Mouse (Mus musculus): ENCODE measurements around the gene Has3. TPM values are rescaled to one million over a fixed set of nuclear protein-coding genes. Genes with fewer than 3 reads are reported as not detected.
A peak's percentile ranks its signal among the peaks of the same experiment; 100 is the strongest.

Has3 gene
- total and polyA plus RNA-seq, 2 experiments from 2014 or later, result 0.63 to 20.0 TPM

- H3K9ac ChIP-seq (replicated peaks; ENCODE audit: low read length), result peak overlapping the region; percentile 22; the same call in 1 of the 2 replicates
- H3K27me3 ChIP-seq (ENCODE audit: insufficient read depth, low read length), result no peaks in the 10 kb centered on the region
- H3K36me3 ChIP-seq (ENCODE audit: insufficient read depth, low read length), result no peaks in the 10 kb centered on the region
- TF ChIP-seq CTCF (IDR thresholded peaks at IDR 0.05; ENCODE audit: low read depth), result no peak
- peak overlapping the region; percentile 82; the same call in 1 of the 2 replicates for H3K27ac ChIP-seq
- 79% methylated on average over 6 of the region's 6 CpGs for WGBS
- H3K9me3 ChIP-seq (ENCODE audit: low read length), result no peaks in the 10 kb centered on the region
- H3K4me2 ChIP-seq (ENCODE audit: low read depth, low read length), result no peak overlapping the region
- DNase-seq (ENCODE audit: low spot score), result no peak
- ATAC-seq, result no peak
- no peak overlapping the region for H3K4me3 ChIP-seq (ENCODE audit: low read length)
- H3K4me1 ChIP-seq (ENCODE audit: insufficient read depth, low read length), result no peaks in the 10 kb centered on the region
Observed at GRCm38 (mm10) chr8:106838803-106839202, 31.2 kb upstream of the Has3 start.

DNA sequence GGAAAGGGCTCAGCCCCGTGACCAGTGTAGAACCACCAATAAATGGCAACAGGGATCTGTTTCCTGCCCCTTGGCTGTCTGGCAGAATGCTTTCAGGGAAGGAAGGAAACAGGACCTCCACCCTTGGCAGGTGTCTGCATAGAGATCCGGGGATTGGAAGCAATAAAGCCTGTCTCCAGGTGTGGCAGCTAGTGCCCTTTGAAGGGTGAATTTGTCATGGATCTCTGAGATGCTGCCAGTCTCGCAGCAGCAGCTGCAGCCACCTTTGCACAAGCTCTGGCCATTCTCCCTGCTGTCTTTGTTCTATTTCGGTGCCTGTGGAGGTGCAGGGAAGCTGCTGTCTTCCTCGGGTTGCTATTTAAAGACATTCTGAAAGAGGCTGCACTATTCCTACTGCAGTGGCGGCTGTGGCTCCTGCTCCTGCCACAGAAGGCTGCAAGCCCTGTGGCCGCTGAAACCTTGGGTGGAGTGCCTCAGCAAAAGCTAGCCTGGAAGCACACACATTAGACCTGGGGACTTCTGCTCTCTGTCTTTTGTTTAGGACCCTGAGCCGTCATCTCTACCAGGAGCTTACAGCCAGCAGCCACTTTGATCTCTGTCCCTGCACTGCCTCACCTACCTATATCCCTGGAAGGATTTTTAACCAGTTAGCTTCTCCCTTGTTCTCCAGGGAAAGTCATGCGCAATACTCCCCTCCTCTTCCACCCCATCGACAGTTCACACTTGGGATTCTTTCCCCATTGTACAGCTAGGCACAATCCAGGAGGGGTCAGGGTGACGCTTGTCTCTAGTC, 30.6 kb upstream of the Has3 start:
- H3K4me2 ChIP-seq (ENCODE audit: low read depth, low read length), result peak overlapping the region; percentile 4; the same call in 1 of the 2 replicates
- WGBS, result 28% methylated on average over 11 of the region's 11 CpGs
- no peak overlapping the region for H3K4me3 ChIP-seq (ENCODE audit: low read length)
- no peaks in the 10 kb centered on the region for H3K9me3 ChIP-seq (ENCODE audit: low read length)
- H3K27me3 ChIP-seq (ENCODE audit: insufficient read depth, low read length), result no peaks in the 10 kb centered on the region
- no peak for TF ChIP-seq CTCF (IDR thresholded peaks at IDR 0.05; ENCODE audit: low read depth)
- peak overlapping the region; percentile 22; the same call in 1 of the 2 replicates for H3K9ac ChIP-seq (replicated peaks; ENCODE audit: low read length)
- DNase-seq (ENCODE audit: low spot score) (peak; percentile 46), ATAC-seq (peak; percentile 49; the same call in 1 of the 2 replicates)
- H3K36me3 ChIP-seq (ENCODE audit: insufficient read depth, low read length), result no peaks in the 10 kb centered on the region
- H3K4me1 ChIP-seq (ENCODE audit: insufficient read depth, low read length), result no peaks in the 10 kb centered on the region
- peak overlapping the region; percentile 82 for H3K27ac ChIP-seq

DNA sequence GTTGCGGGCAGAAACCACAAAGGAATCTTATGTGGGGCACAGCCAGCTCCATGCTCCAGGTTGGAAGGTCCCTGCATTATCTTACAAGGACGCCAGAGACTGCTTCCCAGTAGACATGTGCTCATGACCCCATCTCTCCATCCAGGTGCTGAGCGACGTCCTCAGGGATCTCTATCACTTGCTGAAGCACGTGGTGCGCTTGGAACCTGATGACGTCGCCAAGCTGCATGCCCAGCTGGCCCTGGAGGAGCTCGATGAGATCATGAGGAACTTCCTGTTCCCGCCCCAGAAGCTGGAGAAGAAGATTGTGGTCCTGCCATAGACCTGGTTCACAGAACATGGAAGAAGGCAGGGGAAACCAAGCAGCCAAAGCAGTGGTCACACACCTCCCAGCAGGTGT, 20.0 kb upstream of the Has3 start:
- Histone ChIP-seq H3K9ac (replicated peaks; ENCODE audit: low read length) (no peak overlapping the region), H3K36me3 (ENCODE audit: insufficient read depth, low read length) (no peaks in the 10 kb centered on the region), H3K4me1 (ENCODE audit: insufficient read depth, low read length) (no peaks in the 10 kb centered on the region), H3K4me2 (ENCODE audit: low read depth, low read length) (no peak overlapping the region), H3K4me3 (ENCODE audit: low read length) (no peak overlapping the region), H3K9me3 (ENCODE audit: low read length) (no peaks in the 10 kb centered on the region), H3K27ac (no peak overlapping the region), H3K27me3 (ENCODE audit: insufficient read depth, low read length) (no peaks in the 10 kb centered on the region)
- 88% methylated on average over 10 of the region's 10 CpGs for WGBS
- TF ChIP-seq CTCF (IDR thresholded peaks at IDR 0.05; ENCODE audit: low read depth), result no peak
- DNase-seq (ENCODE audit: low spot score), result no peak
- ATAC-seq, result no peak

DNA sequence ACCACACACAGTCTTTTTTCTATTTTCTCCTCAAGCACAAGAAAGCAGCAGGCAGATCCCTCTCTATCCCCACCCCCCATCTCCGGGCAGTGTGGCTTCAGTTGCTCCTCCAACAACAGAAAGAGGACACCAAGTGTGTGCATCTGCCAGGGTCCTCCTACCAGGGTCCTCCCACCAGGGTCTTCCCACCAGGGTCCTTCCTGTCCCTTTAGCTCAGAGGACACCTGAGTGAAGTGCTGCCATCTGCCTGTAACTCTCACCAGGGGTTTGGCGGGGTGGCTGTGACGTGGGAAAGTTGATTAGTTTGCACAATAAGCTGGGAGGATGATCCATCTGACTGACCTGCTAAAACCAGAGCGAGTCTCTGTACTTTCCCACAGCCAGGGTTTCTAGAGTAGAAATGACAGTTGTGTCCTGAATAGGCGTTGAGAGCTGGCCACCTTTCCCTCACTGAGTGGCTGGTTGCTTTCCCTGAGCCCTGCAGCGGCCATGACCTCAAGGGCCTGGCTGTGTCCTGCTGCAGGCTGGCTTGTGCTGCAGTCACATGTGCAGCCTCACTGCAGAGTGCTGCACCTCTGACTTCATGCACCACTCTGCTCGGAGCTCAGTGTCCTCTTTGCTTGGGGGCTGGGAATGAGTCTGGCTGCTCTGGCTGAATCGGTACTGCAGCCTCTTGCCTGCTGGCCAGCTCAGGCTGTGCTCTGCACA, 15.4 kb upstream of the Has3 start:
- H3K27ac ChIP-seq, result no peak overlapping the region
- H3K27me3 ChIP-seq (ENCODE audit: insufficient read depth, low read length), result no peaks in the 10 kb centered on the region
- H3K4me2 ChIP-seq (ENCODE audit: low read depth, low read length), result no peak overlapping the region
- H3K36me3 ChIP-seq (ENCODE audit: insufficient read depth, low read length), result no peaks in the 10 kb centered on the region
- TF ChIP-seq CTCF (IDR thresholded peaks at IDR 0.05; ENCODE audit: low read depth), result peak; percentile 32
- no peak for DNase-seq (ENCODE audit: low spot score)
- no peaks in the 10 kb centered on the region for H3K9me3 ChIP-seq (ENCODE audit: low read length)
- H3K4me3 ChIP-seq (ENCODE audit: low read length), result no peak overlapping the region
- peak; percentile 51; the same call in 1 of the 2 replicates for ATAC-seq
- H3K9ac ChIP-seq (replicated peaks; ENCODE audit: low read length), result no peak overlapping the region
- H3K4me1 ChIP-seq (ENCODE audit: insufficient read depth, low read length), result no peaks in the 10 kb centered on the region
- 41% methylated on average over 8 of the region's 8 CpGs for WGBS

DNA sequence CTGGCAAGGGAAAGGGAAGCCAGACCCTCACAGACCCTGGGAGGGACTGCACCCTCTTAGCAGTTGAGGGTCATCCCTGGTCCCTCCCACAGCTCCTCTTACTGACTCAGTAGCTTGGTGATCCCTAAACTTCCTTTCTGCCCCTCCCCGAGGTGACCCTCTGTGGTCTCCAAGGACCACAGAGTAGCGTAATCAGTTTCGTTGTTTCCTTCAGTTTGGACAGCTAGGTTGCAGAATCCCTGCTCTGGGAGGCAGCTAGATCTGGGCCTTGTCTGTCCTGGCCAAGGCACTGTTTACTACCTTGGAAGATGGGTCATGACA, 14.8 kb upstream of the Has3 start:
- H3K4me3 ChIP-seq (ENCODE audit: low read length), result no peak overlapping the region
- 81% methylated on average over 3 of the region's 3 CpGs for WGBS
- no peak for TF ChIP-seq CTCF (IDR thresholded peaks at IDR 0.05; ENCODE audit: low read depth)
- no peaks in the 10 kb centered on the region for H3K4me1 ChIP-seq (ENCODE audit: insufficient read depth, low read length)
- H3K4me2 ChIP-seq (ENCODE audit: low read depth, low read length), result no peak overlapping the region
- no peaks in the 10 kb centered on the region for H3K27me3 ChIP-seq (ENCODE audit: insufficient read depth, low read length)
- ATAC-seq (0 out of 2 replicates have a peak, but pooled peaks have one; percentile 10), DNase-seq (ENCODE audit: low spot score) (no peak)
- no peak overlapping the region for H3K27ac ChIP-seq
- H3K9me3 ChIP-seq (ENCODE audit: low read length), result no peaks in the 10 kb centered on the region
- H3K36me3 ChIP-seq (ENCODE audit: insufficient read depth, low read length), result no peaks in the 10 kb centered on the region
- no peak overlapping the region for H3K9ac ChIP-seq (replicated peaks; ENCODE audit: low read length)

DNA sequence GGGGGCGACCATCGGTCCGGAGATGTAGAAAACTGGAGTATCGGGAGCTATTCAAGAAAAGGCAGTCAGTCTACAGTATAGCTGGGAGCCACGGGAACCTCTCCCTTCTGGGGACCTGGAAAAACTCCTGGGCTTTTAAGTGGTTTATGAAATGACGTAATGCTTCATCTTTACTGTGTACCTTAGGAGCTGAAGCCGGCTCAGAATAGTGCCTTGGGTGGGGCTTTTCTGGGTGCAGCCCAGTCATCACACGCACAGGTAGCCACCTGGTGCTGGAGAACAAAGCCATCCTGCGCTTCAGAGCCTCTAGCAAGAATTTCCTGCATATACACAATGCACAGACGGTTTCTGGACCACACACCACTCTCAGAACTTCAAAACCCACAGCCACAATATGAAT, 7.2 kb upstream of the Has3 start:
- whole genome bisulfite sequencing, result 90% methylated on average over 10 of the region's 10 CpGs
- no peak for ATAC-seq

More for the DNA sequence above, 7.2 kb upstream of the Has3 start:
- no peak for TF ChIP-seq CTCF (IDR thresholded peaks at IDR 0.05; ENCODE audit: low read depth)
- Histone ChIP-seq H3K9me3 (ENCODE audit: low read length) (no peaks in the 10 kb centered on the region), H3K9ac (replicated peaks; ENCODE audit: low read length) (no peak overlapping the region), H3K4me1 (ENCODE audit: insufficient read depth, low read length) (no peaks in the 10 kb centered on the region), H3K4me3 (ENCODE audit: low read length) (no peak overlapping the region), H3K4me2 (ENCODE audit: low read depth, low read length) (no peak overlapping the region), H3K27me3 (ENCODE audit: insufficient read depth, low read length) (no peaks in the 10 kb centered on the region), H3K27ac (no peak overlapping the region), H3K36me3 (ENCODE audit: insufficient read depth, low read length) (no peaks in the 10 kb centered on the region)
- no peak for DNase-seq (ENCODE audit: low spot score)
